Mouse (Mus musculus): ENCODE data around the gene Tc2n. TPM values are rescaled to one million over a fixed set of nuclear protein-coding genes. Genes with fewer than 3 reads are reported as not detected.

Gene Tc2n
- polyA plus RNA-seq (2015; fragmentation: Nextera tagmentation; extraction: Ambion mirVana) = 0.11 and 0.22 TPM in 2 replicates

DNA sequence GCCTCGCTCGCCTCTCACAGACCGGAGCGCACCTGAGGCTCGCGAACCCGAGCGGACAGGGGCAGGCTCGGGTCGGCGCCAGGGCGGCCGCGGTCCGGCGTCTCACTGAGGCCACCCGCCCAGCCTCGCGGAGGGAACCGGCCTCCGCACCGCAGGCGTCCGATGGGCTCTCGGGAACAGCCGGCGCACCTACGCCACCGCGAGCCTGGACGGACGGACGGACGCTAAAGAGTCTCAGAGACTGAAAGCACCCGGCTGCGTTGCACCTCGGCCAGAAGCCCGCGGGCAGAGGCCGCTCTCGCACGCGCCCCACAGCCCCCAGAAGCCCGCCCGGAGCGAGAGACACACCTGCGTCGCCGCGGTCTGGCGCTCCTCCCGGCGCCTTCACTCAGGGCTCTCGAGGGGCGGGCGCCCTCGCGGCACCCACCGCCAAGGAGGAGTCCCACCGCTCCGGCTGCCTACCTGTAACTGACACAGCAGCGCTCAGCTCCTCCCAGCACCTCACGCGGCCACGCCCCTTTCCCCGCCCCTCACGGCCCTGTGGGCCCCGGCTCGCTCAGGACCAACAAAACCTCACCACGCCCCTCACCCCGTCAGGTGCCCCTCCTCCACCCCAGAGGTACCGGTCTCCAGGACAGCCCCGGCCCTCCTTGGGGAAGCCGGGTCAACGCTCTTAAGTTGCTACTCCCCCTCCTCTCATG lies at the start of gene Tc2n:
TSS of gene Tc2n (minus strand) at position 470 of the 701 bp plus-strand sequence.
- ATAC-seq = peak; percentile 98
- no peak within 1 kb of the TSS for H3K27ac ChIP-seq (ENCODE audit: low read length)
- peak within 1 kb of the TSS; percentile 97 for H3K4me2 ChIP-seq (ENCODE audit: low read length)
- 0 out of 2 replicates have a peak, but pooled peaks cover 2% of the 10 kb centered on the region for H3K27me3 ChIP-seq (replicated peaks; ENCODE audit: control insufficient read depth, insufficient read depth, low read length)
- WGBS = under 1% methylated on average over 72 of the region's 75 CpGs
- no peaks in the 10 kb centered on the region for H3K9me3 ChIP-seq (ENCODE audit: control insufficient read depth, low read length)
- peaks cover 9% of the 10 kb centered on the region for H3K4me1 ChIP-seq (replicated peaks; ENCODE audit: control insufficient read depth, insufficient read depth, low read length)
- H3K9ac ChIP-seq (replicated peaks; ENCODE audit: low read depth, low read length) = peak within 1 kb of the TSS; percentile 56
- no peaks in the 10 kb centered on the region for H3K36me3 ChIP-seq (ENCODE audit: control insufficient read depth, insufficient read depth)
- H3K4me3 ChIP-seq (replicated peaks; ENCODE audit: low read length) = peak within 1 kb of the TSS; percentile 62

DNA sequence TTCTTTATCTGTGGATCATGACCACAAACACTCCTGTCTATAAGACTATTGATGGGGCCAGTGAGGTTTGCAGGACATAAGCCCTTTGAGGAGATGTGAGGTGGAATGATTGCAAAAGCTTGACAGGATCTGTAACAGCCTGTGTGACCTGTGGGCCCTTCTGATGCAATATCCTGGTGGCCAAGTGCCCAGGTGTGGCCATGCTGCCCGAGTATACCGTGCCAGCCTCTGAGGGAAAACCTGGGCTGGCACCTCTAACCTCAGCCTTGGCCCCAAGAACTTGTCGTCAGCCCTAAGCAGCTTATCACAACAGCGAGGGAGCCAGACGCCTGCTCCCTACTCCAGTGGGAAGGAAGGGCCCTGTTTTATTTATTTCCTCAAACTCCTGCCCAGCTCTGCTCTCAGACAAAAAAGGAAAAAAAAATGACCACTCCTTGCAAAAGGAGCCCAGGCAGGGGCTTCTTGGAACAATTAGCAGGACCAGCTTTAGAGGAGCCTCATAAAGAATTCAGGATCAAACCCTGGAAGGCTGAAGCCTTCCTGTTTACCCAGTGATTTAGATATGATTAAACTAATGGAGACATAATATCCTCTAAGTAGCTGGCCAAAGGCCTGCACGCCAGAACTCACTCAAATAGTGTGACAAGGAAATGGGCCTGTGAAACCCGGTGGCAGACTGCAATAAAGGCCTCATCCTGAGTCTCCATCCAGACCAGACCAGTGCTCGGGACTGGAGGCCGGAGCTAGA lies 49.2 kb upstream of the Tc2n start:
- Histone ChIP-seq H3K9me3 (ENCODE audit: control insufficient read depth, low read length) (no peaks in the 10 kb centered on the region), H3K9ac (replicated peaks; ENCODE audit: low read depth, low read length) (no peak overlapping the region), H3K36me3 (ENCODE audit: control insufficient read depth, insufficient read depth) (no peaks in the 10 kb centered on the region), H3K27ac (ENCODE audit: low read length) (no peak overlapping the region), H3K4me1 (replicated peaks; ENCODE audit: control insufficient read depth, insufficient read depth, low read length) (0 out of 2 replicates have a peak, but pooled peaks cover 2% of the 10 kb centered on the region), H3K4me2 (ENCODE audit: low read length) (no peak overlapping the region), H3K4me3 (replicated peaks; ENCODE audit: low read length) (no peak overlapping the region), H3K27me3 (replicated peaks; ENCODE audit: control insufficient read depth, insufficient read depth, low read length) (no peaks in the 10 kb centered on the region)
- peak; percentile 43; the same call in 1 of the 2 replicates for ATAC-seq
- 59% methylated on average over 9 of the region's 9 CpGs for WGBS

DNA sequence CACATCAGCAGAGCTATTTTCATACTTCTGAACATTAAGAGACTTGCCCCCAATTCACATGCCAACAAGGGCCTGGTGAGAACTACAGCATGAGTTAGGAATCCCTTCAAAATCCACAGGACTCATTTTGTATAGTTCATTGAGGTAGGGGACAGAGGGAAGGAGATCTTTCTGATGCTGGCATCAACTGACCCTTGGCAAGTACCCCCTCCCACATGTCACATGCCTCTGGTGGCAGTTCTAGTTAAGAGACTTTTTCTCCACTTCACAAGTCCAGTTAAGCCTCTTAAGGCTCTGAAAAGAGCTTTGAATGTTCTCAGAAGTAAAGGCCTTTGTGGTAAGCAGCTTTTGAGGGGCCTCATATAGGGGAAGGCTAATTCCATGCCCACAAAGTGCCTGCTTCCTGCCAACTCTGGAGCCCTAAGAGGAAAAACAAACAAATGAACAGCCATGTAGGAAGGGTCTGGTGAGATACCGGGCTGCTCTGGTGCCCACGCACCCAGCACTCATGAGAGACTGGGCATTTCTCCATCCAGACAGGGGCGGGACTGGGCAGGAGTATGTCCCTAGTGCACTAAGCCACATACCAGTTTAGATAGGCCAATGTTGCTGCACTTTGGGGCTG lies 48.0 kb upstream of the Tc2n start:
- no peak overlapping the region; the same call in 1 of the 2 replicates for H3K27ac ChIP-seq (ENCODE audit: low read length)
- ATAC-seq = peak; percentile 77
- no peaks in the 10 kb centered on the region for H3K36me3 ChIP-seq (ENCODE audit: control insufficient read depth, insufficient read depth)
- 0 out of 2 replicates have a peak, but pooled peaks cover 2% of the 10 kb centered on the region for H3K4me1 ChIP-seq (replicated peaks; ENCODE audit: control insufficient read depth, insufficient read depth, low read length)
- H3K9ac ChIP-seq (replicated peaks; ENCODE audit: low read depth, low read length) = no peak overlapping the region
- no peak overlapping the region for H3K4me3 ChIP-seq (replicated peaks; ENCODE audit: low read length)
- H3K27me3 ChIP-seq (replicated peaks; ENCODE audit: control insufficient read depth, insufficient read depth, low read length) = no peaks in the 10 kb centered on the region
- H3K9me3 ChIP-seq (ENCODE audit: control insufficient read depth, low read length) = no peaks in the 10 kb centered on the region
- no peak overlapping the region for H3K4me2 ChIP-seq (ENCODE audit: low read length)
- 31% methylated on average over 3 of the region's 3 CpGs for WGBS

DNA sequence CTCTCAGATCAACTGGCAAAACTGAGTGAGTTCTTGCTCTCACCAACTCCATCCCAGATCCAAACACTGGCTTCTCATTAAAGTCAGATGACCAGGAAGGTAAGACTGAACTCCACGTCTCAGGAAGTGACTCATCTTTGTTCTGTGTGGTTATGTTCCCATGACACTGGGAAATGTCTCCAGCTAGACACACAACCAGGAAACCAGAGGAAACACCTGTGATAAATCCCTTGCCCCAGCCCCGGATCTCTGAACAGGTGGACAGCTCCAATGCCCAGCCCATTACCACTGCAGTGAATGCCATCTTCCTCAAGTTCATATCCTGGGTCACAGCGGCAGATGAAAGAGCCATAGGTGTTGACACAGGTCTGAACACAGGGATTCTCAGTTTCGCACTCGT lies 46.5 kb upstream of the Tc2n start:
- 92% methylated on average over 5 of the region's 5 CpGs for WGBS
- H3K9me3 ChIP-seq (ENCODE audit: control insufficient read depth, low read length) = no peaks in the 10 kb centered on the region
- 0 out of 2 replicates have a peak, but pooled peaks cover 2% of the 10 kb centered on the region for H3K4me1 ChIP-seq (replicated peaks; ENCODE audit: control insufficient read depth, insufficient read depth, low read length)

DNA sequence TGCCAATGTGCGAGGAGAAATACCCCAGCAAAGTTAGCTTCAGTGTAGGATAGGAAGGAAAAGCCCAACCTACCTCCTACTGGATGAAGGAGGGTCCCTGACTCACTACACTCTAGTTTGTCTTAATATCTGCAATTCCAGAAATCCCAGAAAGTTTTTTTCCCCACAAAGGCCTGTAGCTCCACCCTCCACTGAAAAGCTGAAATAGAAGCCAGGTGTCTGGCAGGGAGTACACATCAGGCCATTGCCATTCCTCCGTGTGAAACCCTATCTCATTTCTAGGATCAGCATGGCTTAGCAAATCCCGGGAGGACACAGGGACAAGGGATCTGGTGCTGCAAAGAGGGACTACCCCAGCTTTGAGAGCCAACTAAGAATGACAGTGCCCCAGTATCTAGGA lies 44.7 kb upstream of the Tc2n start:
- Histone ChIP-seq H3K27ac (ENCODE audit: low read length) (no peak overlapping the region), H3K4me1 (replicated peaks; ENCODE audit: control insufficient read depth, insufficient read depth, low read length) (0 out of 2 replicates have a peak, but pooled peaks cover 2% of the 10 kb centered on the region), H3K9ac (replicated peaks; ENCODE audit: low read depth, low read length) (no peak overlapping the region), H3K4me3 (replicated peaks; ENCODE audit: low read length) (no peak overlapping the region), H3K9me3 (ENCODE audit: control insufficient read depth, low read length) (no peaks in the 10 kb centered on the region), H3K4me2 (ENCODE audit: low read length) (no peak overlapping the region), H3K27me3 (replicated peaks; ENCODE audit: control insufficient read depth, insufficient read depth, low read length) (no peaks in the 10 kb centered on the region), H3K36me3 (ENCODE audit: control insufficient read depth, insufficient read depth) (no peaks in the 10 kb centered on the region)
- 77% methylated on average over 3 of the region's 3 CpGs for WGBS
- no peak for ATAC-seq

More for the DNA sequence above, 46.5 kb upstream of the Tc2n start:
- Histone ChIP-seq H3K27me3 (replicated peaks; ENCODE audit: control insufficient read depth, insufficient read depth, low read length) (no peaks in the 10 kb centered on the region), H3K36me3 (ENCODE audit: control insufficient read depth, insufficient read depth) (no peaks in the 10 kb centered on the region), H3K27ac (ENCODE audit: low read length) (no peak overlapping the region), H3K4me2 (ENCODE audit: low read length) (no peak overlapping the region), H3K9ac (replicated peaks; ENCODE audit: low read depth, low read length) (no peak overlapping the region), H3K4me3 (replicated peaks; ENCODE audit: low read length) (no peak overlapping the region)
- ATAC-seq = no peak

DNA sequence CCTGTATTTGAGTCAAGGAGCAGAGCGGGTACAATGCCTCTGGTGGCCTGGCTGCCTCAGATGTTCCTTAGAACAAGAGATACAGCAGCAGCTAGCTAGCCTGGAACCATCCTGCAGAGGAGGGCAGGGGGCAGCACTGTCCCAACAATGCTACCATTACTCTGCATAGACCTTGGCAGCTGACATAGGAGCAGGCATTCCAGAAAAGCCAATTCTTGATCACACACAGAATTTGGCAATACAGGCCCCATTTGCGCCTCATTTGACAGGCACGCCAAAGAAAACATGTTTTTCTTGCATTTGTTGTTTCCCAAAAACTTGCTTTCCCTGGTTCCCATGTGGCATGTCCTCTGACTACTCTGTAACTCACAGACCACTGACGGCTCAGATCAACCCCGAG lies 43.7 kb upstream of the Tc2n start:
- no peak for ATAC-seq

DNA sequence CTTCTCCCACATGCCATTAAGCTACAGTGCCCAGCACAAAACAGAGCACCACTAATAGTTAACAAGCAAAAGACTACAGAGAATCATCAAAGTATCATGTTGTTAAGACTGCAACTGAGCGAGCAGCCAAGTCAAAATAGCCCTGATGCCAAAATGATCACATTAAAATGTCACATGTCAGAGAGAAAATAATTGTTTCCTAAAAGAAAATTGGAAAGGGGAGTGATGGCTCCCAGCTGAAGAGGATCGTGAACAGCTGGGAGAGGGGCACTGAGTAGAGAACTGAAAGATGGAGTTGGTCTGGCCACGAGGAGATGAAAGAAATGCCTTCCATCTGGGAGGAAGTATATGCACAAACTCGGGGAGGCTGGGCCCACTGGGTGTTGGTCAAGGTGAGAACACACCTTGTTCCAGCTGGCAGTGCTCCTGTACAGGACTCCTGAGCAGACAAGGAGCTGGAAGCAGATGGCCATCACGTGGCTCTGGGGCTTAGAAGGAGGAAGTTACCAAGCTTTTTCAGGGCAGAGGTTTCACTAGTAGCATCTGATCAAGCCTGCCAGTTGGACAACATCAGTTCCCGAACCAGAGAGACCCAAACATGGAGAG lies 41.2 kb upstream of the Tc2n start:
- no peak overlapping the region for H3K27ac ChIP-seq (ENCODE audit: low read length)
- no peaks in the 10 kb centered on the region for H3K27me3 ChIP-seq (replicated peaks; ENCODE audit: control insufficient read depth, insufficient read depth, low read length)
- H3K9me3 ChIP-seq (ENCODE audit: control insufficient read depth, low read length) = no peaks in the 10 kb centered on the region
- H3K4me3 ChIP-seq (replicated peaks; ENCODE audit: low read length) = no peak overlapping the region
- 69% methylated on average over 6 of the region's 6 CpGs for WGBS
- H3K36me3 ChIP-seq (ENCODE audit: control insufficient read depth, insufficient read depth) = no peaks in the 10 kb centered on the region
- H3K4me1 ChIP-seq (replicated peaks; ENCODE audit: control insufficient read depth, insufficient read depth, low read length) = no peaks in the 10 kb centered on the region
- ATAC-seq = no peak
- H3K9ac ChIP-seq (replicated peaks; ENCODE audit: low read depth, low read length) = no peak overlapping the region
- no peak overlapping the region for H3K4me2 ChIP-seq (ENCODE audit: low read length)

More for the DNA sequence above, 43.7 kb upstream of the Tc2n start:
- 0 out of 2 replicates have a peak, but pooled peaks cover 2% of the 10 kb centered on the region for H3K4me1 ChIP-seq (replicated peaks; ENCODE audit: control insufficient read depth, insufficient read depth, low read length)
- H3K4me2 ChIP-seq (ENCODE audit: low read length) = no peak overlapping the region
- no peak overlapping the region for H3K27ac ChIP-seq (ENCODE audit: low read length)
- WGBS = 88% methylated on average over 5 of the region's 5 CpGs
- no peaks in the 10 kb centered on the region for H3K9me3 ChIP-seq (ENCODE audit: control insufficient read depth, low read length)
- no peak overlapping the region for H3K9ac ChIP-seq (replicated peaks; ENCODE audit: low read depth, low read length)
- H3K4me3 ChIP-seq (replicated peaks; ENCODE audit: low read length) = no peak overlapping the region
- no peaks in the 10 kb centered on the region for H3K27me3 ChIP-seq (replicated peaks; ENCODE audit: control insufficient read depth, insufficient read depth, low read length)
- H3K36me3 ChIP-seq (ENCODE audit: control insufficient read depth, insufficient read depth) = no peaks in the 10 kb centered on the region

DNA sequence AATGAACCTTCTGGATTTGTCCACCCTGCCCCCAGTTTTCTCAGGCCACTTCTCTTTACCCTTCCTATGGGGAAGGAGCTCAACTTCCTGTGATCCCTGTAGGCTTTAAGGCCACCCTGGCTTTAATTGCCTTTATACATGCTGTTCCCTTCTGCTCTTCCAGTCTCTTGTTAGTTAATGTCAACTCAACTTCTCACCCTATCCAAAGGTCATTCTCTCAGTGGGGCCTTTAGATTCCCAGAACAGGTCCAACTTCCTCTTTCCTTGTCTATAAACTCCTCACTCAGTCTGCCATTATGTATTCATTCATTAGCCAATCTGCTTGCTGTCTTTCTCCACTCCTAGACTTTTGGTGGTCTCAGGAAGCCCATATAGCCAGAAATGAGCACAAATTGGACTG lies 40.4 kb upstream of the Tc2n start:
- Histone ChIP-seq H3K27me3 (replicated peaks; ENCODE audit: control insufficient read depth, insufficient read depth, low read length) (no peaks in the 10 kb centered on the region), H3K9ac (replicated peaks; ENCODE audit: low read depth, low read length) (no peak overlapping the region), H3K27ac (ENCODE audit: low read length) (no peak overlapping the region), H3K4me2 (ENCODE audit: low read length) (no peak overlapping the region), H3K36me3 (ENCODE audit: control insufficient read depth, insufficient read depth) (no peaks in the 10 kb centered on the region), H3K4me3 (replicated peaks; ENCODE audit: low read length) (no peak overlapping the region), H3K9me3 (ENCODE audit: control insufficient read depth, low read length) (no peaks in the 10 kb centered on the region), H3K4me1 (replicated peaks; ENCODE audit: control insufficient read depth, insufficient read depth, low read length) (no peaks in the 10 kb centered on the region)
- no peak for ATAC-seq

DNA sequence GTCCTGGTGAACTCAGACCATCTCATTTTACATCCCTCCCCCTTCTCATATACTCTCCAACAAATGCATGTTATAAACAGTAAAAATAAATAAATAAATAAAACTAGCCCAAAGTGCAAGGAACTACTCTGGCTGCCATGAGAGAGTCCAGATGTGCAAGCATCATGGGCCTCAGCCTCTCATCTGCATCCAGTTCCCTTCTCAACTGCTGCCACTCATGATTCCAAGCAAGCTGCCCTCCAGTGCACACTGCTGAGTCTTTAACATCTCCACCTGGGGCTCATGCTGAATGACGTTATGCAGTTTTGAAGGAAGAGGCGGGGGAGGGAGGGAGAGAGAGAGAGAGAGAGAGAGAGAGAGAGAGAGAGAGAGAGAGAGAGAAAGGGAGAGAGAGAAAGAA lies 24.1 kb upstream of the Tc2n start:
- Histone ChIP-seq H3K9ac (replicated peaks; ENCODE audit: low read depth, low read length) (no peak overlapping the region), H3K4me3 (replicated peaks; ENCODE audit: low read length) (no peak overlapping the region), H3K4me2 (ENCODE audit: low read length) (no peak overlapping the region), H3K9me3 (ENCODE audit: control insufficient read depth, low read length) (no peaks in the 10 kb centered on the region), H3K4me1 (replicated peaks; ENCODE audit: control insufficient read depth, insufficient read depth, low read length) (no peaks in the 10 kb centered on the region), H3K27me3 (replicated peaks; ENCODE audit: control insufficient read depth, insufficient read depth, low read length) (no peaks in the 10 kb centered on the region), H3K27ac (ENCODE audit: low read length) (no peak overlapping the region), H3K36me3 (ENCODE audit: control insufficient read depth, insufficient read depth) (no peaks in the 10 kb centered on the region)
- WGBS = 51% methylated on average over 2 of the region's 2 CpGs
- no peak for ATAC-seq

Data from forebrain, embryonic 16.5 days (tissue).